Mouse (Mus musculus) left cerebral cortex, postnatal 36 days (tissue): Measurements from ENCODE around the gene Nav2. TPM values are rescaled to one million over a fixed set of nuclear protein-coding genes. Genes with fewer than 3 reads are reported as not detected.

ENCODE experiments used
- DNase-seq, 2 experiments: peaks; one replicate each; pipeline ENCODE4 v3.0.0; 2021 to 2022; ENCODE audit warnings: low spot score in 2 of 2, mixed read lengths in 1 of 2
- intact Hi-C: fragments of 180-260 bp; cut with DNase I; formaldehyde crosslinking; loops from one replicate; pipeline ENCODE4 v1.15.1; 2025
- total RNA-seq, 2 experiments: library from RNA; stranded (reverse); gene quantifications; 2 replicates each; pipeline ENCODE4 v1.2.3; 2021

Gene Nav2
- total RNA-seq, 2 experiments from 2014 or later: 62.0 to 120 TPM

- DNase-seq: no peak
- intact Hi-C loops: no loop called here
Observed at GRCm38 (mm10) chr7:48918389-48918788, 9.9 kb downstream of the Nav2 start.

DNA sequence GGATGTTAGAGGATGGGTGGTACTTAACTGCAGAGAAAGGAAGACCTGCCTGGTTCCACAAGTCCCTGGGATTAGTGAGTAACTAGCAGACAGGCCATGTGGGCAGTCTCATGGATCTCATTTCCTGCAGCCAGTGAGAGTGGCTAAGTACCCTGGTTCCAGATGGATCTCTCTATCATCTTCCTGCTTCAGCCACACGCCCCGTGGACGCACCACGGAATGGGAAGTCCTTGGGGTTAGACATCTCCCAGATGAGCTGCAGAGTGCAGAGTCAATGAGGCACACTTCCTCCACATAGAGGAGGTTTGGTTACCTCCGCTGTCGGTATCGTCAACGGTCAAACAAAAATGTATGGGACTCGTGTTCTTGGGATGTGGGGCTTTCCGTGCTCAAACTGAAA, 15.1 kb downstream of the Nav2 start:
- intact Hi-C loops: no loop called here
- DNase-seq: no peak

- DNase-seq: no peak
- intact Hi-C loops: no loop called here
Observed at GRCm38 (mm10) chr7:48925214-48925613, 16.7 kb downstream of the Nav2 start.

DNA sequence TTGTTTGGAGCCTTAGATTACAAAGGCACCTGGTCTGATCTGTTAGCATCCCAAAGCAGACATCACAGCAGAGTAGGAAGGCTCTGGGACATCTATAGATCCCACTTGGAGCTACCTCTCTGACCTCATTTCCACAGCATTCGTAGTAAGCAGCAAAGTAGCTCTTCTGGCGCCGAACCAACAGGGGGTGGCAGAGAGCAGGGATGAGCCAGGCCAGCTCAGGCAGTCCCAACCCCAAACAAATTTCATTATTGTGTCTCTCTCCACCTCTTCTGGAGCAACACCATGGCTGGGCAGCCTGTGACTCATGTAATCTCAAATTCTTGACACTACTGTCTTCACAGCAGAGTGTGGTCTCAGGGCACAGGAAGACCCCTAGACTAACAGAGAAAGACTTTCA, 19.8 kb downstream of the Nav2 start:
- intact Hi-C loops: loop anchor here (1.0 kb wide), 1 partner anchor 193 kb away; no protein-coding TSS in a partner anchor

DNA sequence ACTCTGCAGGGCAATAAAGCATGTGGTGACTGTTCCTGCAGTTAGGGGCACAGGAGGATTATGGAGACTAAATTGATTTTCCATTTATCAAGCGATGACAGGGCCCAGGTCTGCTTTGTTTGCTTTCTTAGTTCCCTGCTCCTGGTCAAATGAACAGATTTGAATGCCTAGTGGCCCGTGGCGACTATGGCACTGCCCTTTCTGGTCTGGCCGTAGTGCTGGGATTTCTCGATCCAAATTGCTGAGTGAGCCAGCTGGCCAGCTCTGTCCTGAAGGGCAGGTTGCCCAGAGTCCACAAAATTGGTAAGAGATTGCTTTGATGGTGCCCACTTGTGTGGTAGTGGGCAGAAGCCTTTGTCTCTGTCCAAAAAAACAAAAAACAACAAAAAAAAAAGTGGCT, 21.9 kb downstream of the Nav2 start:
- peak in 1 of 2 experiments; percentile 19 for DNase-seq
- intact Hi-C loops: no loop called here

More for the DNA sequence above, 19.8 kb downstream of the Nav2 start:
- DNase-seq: peak; percentile 23 to 49

- intact Hi-C loops: no loop called here
- no peak for DNase-seq
Observed at GRCm38 (mm10) chr7:48932138-48932537, 23.6 kb downstream of the Nav2 start.

GRCm38 (mm10) chr7:48934816-48935215, 26.3 kb downstream of the Nav2 start:
- DNase-seq: no peak
- intact Hi-C loops: no loop called here

DNA sequence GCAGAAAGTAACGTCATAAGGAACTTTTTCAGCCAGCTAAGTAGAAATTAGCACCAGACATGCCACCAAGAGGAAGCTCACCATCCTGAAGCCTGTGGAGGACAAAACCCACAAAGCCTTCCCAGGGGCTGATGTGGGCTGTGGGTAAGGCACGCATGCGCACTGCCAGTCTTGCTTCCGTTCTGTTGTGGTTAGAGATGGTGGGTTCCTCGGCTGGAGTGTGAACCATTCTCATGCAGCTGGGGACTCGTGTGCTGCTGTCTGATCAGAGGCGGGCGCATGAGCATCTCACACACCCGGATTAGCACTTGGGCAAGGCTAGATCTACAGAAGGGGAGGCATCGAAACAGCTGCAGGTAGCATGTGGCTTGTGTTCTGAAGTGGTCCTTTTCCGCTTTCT, 29.0 kb downstream of the Nav2 start:
- intact Hi-C loops: no loop called here
- no peak for DNase-seq

DNA sequence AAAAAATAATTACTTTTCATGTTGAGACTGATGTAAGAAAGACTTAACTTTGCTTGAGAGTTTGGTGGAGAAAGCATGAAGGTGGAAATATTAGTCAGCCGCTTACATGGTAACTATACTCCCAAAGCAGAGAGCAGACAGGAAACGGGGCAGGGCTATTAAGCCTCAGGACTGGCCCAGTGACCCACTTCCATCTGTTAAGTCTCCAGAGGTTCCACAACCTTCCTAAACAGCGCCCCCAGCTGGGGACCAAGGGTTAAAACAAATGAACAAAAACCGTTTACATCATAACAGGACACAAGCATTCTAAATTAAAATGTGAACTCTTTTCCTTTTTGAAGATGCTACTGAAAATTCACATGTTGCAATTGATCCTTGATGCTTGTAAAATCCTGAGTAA, 29.7 kb downstream of the Nav2 start:
- intact Hi-C loops: no loop called here
- no peak for DNase-seq

- intact Hi-C loops: no loop called here
- DNase-seq: no peak
Observed at GRCm38 (mm10) chr7:48948381-48949108, 40.0 kb downstream of the Nav2 start.

DNA sequence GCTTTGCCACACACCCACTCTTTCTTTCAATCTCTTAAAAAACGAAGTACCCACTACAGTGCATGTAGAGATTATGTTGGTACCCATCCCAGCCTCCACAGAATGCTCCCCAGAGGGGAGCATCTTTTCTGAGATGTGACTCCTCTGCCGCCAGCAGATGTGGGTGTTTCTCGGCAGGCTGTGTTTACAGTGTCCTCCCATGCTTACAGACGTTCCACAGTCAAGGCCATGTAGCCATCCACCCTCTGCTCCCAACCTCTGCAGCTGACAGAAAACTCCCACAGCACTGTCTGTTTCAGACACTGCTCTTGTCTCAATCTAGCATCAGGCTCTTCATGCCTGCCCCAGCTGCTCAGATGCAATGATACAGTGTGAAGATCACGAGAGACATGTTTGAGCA, 46.0 kb downstream of the Nav2 start:
- intact Hi-C loops: no loop called here
- DNase-seq: peak in 1 of 2 experiments; percentile 32

- intact Hi-C loops: no loop called here
Observed at GRCm38 (mm10) chr7:48958528-48959315, 50.2 kb downstream of the Nav2 start.

DNA sequence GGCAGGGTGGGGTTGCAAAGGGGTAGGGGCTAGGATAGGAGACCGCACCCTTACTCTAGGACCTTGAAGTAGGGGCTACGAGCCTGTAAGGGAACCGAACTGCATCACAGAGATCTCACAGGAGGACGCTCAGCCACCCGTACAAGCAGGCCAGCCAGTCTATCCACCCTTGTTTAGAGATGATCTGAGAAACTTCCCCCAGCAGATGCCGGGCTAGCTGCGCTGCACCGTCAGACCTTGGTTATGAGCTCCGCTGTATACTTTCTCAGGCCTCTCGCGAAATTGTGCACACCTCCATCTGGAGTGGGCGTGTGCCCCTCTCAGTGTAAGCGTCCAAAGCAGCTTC, 50.8 kb downstream of the Nav2 start:
- DNase-seq: peak; percentile 23 to 35
- intact Hi-C loops: no loop called here

More at GRCm38 (mm10) chr7:48958528-48959315, 50.2 kb downstream of the Nav2 start:
- DNase-seq: peak; percentile 81

GRCm38 (mm10) chr7:48960152-48960551, 51.6 kb downstream of the Nav2 start:
- DNase-seq: no peak
- intact Hi-C loops: loop anchor here (5.0 kb wide), 1 partner anchor 37 kb away; no protein-coding TSS in a partner anchor

GRCm38 (mm10) chr7:48961501-48961900, 53.0 kb downstream of the Nav2 start:
- intact Hi-C loops: loop anchor here (5.0 kb wide), 1 partner anchor 36 kb away; no protein-coding TSS in a partner anchor
- DNase-seq: no peak

DNA sequence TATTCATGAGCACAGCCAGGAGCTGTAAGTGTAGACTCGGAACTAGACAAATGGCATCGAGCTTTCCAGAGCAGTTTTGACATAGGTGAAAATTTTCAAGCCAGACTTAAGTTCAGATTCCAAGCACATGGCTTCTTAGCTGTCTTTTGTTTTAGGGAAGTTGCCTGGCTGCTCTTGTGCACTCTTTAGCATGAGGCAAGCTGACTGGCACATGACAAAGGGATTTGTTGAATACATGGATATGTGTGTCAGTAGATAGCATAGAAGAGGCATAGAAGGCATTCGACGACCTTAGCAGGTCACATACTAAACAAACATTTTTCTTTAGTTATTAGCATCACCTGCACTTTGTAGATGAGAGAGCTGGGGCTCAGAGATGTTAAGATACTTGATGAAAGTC, 53.4 kb downstream of the Nav2 start:
- intact Hi-C loops: loop anchor here (5.0 kb wide), 1 partner anchor 35 kb away; no protein-coding TSS in a partner anchor

GRCm38 (mm10) chr7:48963112-48963511, 54.6 kb downstream of the Nav2 start:
- intact Hi-C loops: loop anchor here (5.0 kb wide), 1 partner anchor 34 kb away; no protein-coding TSS in a partner anchor
- no peak for DNase-seq

More for the DNA sequence above, 53.4 kb downstream of the Nav2 start:
- no peak for DNase-seq

- intact Hi-C loops: loop anchor here (5.0 kb wide), 1 partner anchor 34 kb away; no protein-coding TSS in a partner anchor
- DNase-seq: no peak
Observed at GRCm38 (mm10) chr7:48963554-48963953, 55.0 kb downstream of the Nav2 start.

- DNase-seq: no peak
Observed at GRCm38 (mm10) chr7:48965796-48966512, 57.4 kb downstream of the Nav2 start.

GRCm38 (mm10) chr7:48981013-48981412, 72.5 kb downstream of the Nav2 start:
- intact Hi-C loops: no loop called here
- no peak for DNase-seq

More at GRCm38 (mm10) chr7:48965796-48966512, 57.4 kb downstream of the Nav2 start:
- intact Hi-C loops: no loop called here
